Mouse (Mus musculus) A20 (cell line): Measurements from ENCODE around the gene Lrg1.
A peak's percentile ranks its signal among the peaks of the same experiment; 100 is the strongest.
"Not testable (repeated sequence)": the region's sequence is repeated elsewhere in the genome, so short reads cannot be mapped to it uniquely, and the experiment has no call there.

Source experiments
- DNase-seq: peaks from one replicate; pipeline ENCODE4 v3.0.0-alpha.2; 2011; ENCODE audit warnings: low read depth, low spot score

Lrg1 gene

GRCm38 (mm10) chr17:56109219-56110051 lies 12.4 kb downstream of the Lrg1 start, which contains the start of gene Plin4:
Gene Plin4, minus strand, starts transcription at chr17:56109803.
- no peak for DNase-seq

- DNase-seq = no peak
These were observed 13.3 kb downstream of the Lrg1 start for GRCm38 (mm10) chr17:56108334-56109044.

- DNase-seq = no peak
These were observed 14.1 kb downstream of the Lrg1 start for GRCm38 (mm10) chr17:56107736-56108135.

- no peak for DNase-seq
These were observed 14.8 kb downstream of the Lrg1 start for GRCm38 (mm10) chr17:56106981-56107380.

GRCm38 (mm10) chr17:56106436-56106835 lies 15.4 kb downstream of the Lrg1 start:
- DNase-seq = not testable (repeated sequence)

GRCm38 (mm10) chr17:56104821-56105220 lies 17.0 kb downstream of the Lrg1 start:
- not testable (repeated sequence) for DNase-seq

- no peak for DNase-seq
These were observed 18.1 kb downstream of the Lrg1 start for GRCm38 (mm10) chr17:56103465-56104285.

GRCm38 (mm10) chr17:56102927-56103326 lies 18.9 kb downstream of the Lrg1 start:
- no peak for DNase-seq

- no peak for DNase-seq
These were observed 19.6 kb downstream of the Lrg1 start for GRCm38 (mm10) chr17:56102158-56102557.

- DNase-seq = no peak
These were observed 21.0 kb downstream of the Lrg1 start for GRCm38 (mm10) chr17:56100811-56101210.

- peak; percentile 64 for DNase-seq
These were observed 22.9 kb downstream of the Lrg1 start for GRCm38 (mm10) chr17:56098711-56099572.

GRCm38 (mm10) chr17:56098180-56098579 lies 23.6 kb downstream of the Lrg1 start:
- DNase-seq = peak; percentile 55

GRCm38 (mm10) chr17:56096883-56097282 lies 24.9 kb downstream of the Lrg1 start:
- no peak for DNase-seq

GRCm38 (mm10) chr17:56092794-56093193 lies 29.0 kb downstream of the Lrg1 start:
- no peak for DNase-seq

- no peak for DNase-seq
These were observed 29.5 kb downstream of the Lrg1 start for GRCm38 (mm10) chr17:56092312-56092711.

GRCm38 (mm10) chr17:56080781-56081585 lies 40.8 kb downstream of the Lrg1 start:
- peak; percentile 62 for DNase-seq

GRCm38 (mm10) chr17:56079921-56080320 lies 41.9 kb downstream of the Lrg1 start:
- no peak for DNase-seq

- DNase-seq = peak; percentile 100
These were observed 42.7 kb downstream of the Lrg1 start, which contains the start of gene Hdgfl2 for GRCm38 (mm10) chr17:56078880-56079795. Gene Hdgfl2, plus strand, starts transcription at chr17:56079634.

GRCm38 (mm10) chr17:56078361-56078760 lies 43.4 kb downstream of the Lrg1 start:
- not testable (repeated sequence) for DNase-seq
